ENCODE assay signal across 33 mouse cellular contexts in genomic region chr9:78010707-78011106, GRCm38 (mm10). TPM values are rescaled to one million over a fixed set of nuclear protein-coding genes. Genes with fewer than 3 reads are reported as not detected.
A peak's percentile ranks its signal among the peaks of the same experiment; 100 is the strongest.
DNase-seq lines count a peak whose midpoint lies in the region; ATAC-seq lines count a peak whose summit lies in the region.
"Had no signal": no experiment of that assay in that cellular context is flagged by ENCODE, and none has a peak within 500 bp of the region (broad histone marks: within the 10 kb centered on the region; RNA-seq: fewer than 3 reads in every experiment).

No protein-coding gene starts in this region.

- peak; percentile 67 for ATAC-seq in inflammation-experienced regulatory T-cells, adult 6 months
- no peak for ATAC-seq in kidney, embryonic 16.5 days (ENCODE audit: low FRiP score, low TSS enrichment)
- ATAC-seq: forebrain, embryonic 13.5 days had no signal

- H3K27ac ChIP-seq in kidney, embryonic 16.5 days (ENCODE audit: low read length): no peak overlapping the region
- H3K27ac ChIP-seq: embryonic facial prominence, embryonic 10.5 days; embryonic facial prominence, embryonic 15.5 days; forebrain, embryonic 13.5 days; heart, embryonic 10.5 days; hindbrain, embryonic 14.5 days; kidney, postnatal 0 days; liver, embryonic 14.5 days; macrophage; midbrain, embryonic 12.5 days; neural tube, embryonic 15.5 days had no signal

- H3K36me3 ChIP-seq in kidney, embryonic 16.5 days (ENCODE audit: insufficient read depth, low read length): no peaks in the 10 kb centered on the region
- H3K36me3 ChIP-seq: embryonic facial prominence, embryonic 10.5 days; embryonic facial prominence, embryonic 15.5 days; G1E; heart, embryonic 10.5 days; midbrain, embryonic 12.5 days; neural tube, embryonic 15.5 days had no signal

- H3K4me2 ChIP-seq in kidney, embryonic 16.5 days (replicated peaks; ENCODE audit: low read depth, low read length): no peak overlapping the region
- H3K4me2 ChIP-seq: embryonic facial prominence, embryonic 15.5 days; forebrain, embryonic 13.5 days; hindbrain, embryonic 14.5 days; midbrain, embryonic 12.5 days; neural tube, embryonic 15.5 days had no signal

- no peak overlapping the region for H3K4me3 ChIP-seq in kidney, embryonic 16.5 days (ENCODE audit: low read length)
- H3K4me3 ChIP-seq: embryonic facial prominence, embryonic 10.5 days; embryonic facial prominence, embryonic 15.5 days; forebrain, embryonic 13.5 days; heart, embryonic 10.5 days; midbrain, embryonic 12.5 days; neural tube, embryonic 15.5 days had no signal

- peak; percentile 3 for DNase-seq in thymus, postnatal 0 days (ENCODE audit: low spot score)
- DNase-seq in thymus, adult 18-20 months: no peak
- peak; percentile 69 for DNase-seq in T-cell, adult 2 months (ENCODE audit: low spot score)
- peak; percentile 18 to 21 for DNase-seq in natural killer cell, adult 2 months (ENCODE audit: low spot score in 2 of 2)
- no peak for DNase-seq in frontal cortex, postnatal 10 days (ENCODE audit: low spot score in 2 of 2)
- no peak for DNase-seq in layer of hippocampus, adult 9-11 months
- DNase-seq: adrenal gland, postnatal 14 days; cerebellum, adult 11-12 months; cerebellum, postnatal 10 days; gastrocnemius, postnatal 25 days; heart, adult 11 months; heart, postnatal 4 days; kidney, adult 2 months; kidney, postnatal 4 days; liver; lung, adult 2 months; lung, postnatal 10 days; right cerebral cortex, adult 18-20 months had no signal

- H3K27me3 ChIP-seq in kidney, embryonic 16.5 days (ENCODE audit: insufficient read depth, low read length): no peaks in the 10 kb centered on the region
- H3K27me3 ChIP-seq: embryonic facial prominence, embryonic 15.5 days; forebrain, embryonic 13.5 days; midbrain, embryonic 12.5 days; neural tube, embryonic 15.5 days had no signal

- WGBS in kidney, embryonic 16.5 days: 69% methylated on average over 10 of the region's 10 CpGs

- 0 out of 2 replicates have a peak, but pooled peaks cover 1% of the 10 kb centered on the region for H3K4me1 ChIP-seq in kidney, embryonic 16.5 days (ENCODE audit: insufficient read depth, low read length)
- H3K4me1 ChIP-seq: embryonic facial prominence, embryonic 10.5 days; forebrain, embryonic 13.5 days; midbrain, embryonic 12.5 days had no signal

- H3K9me3 ChIP-seq in kidney, embryonic 16.5 days (ENCODE audit: low read length): no peaks in the 10 kb centered on the region
- H3K9me3 ChIP-seq: embryonic facial prominence, embryonic 10.5 days; embryonic facial prominence, embryonic 15.5 days; forebrain, embryonic 13.5 days; G1E; heart, embryonic 10.5 days; midbrain, embryonic 12.5 days; neural tube, embryonic 15.5 days had no signal

- no peak overlapping the region for H3K9ac ChIP-seq in kidney, embryonic 16.5 days (replicated peaks; ENCODE audit: low read length)
- H3K9ac ChIP-seq: embryonic facial prominence, embryonic 15.5 days; forebrain, embryonic 13.5 days; hindbrain, embryonic 14.5 days; liver, embryonic 14.5 days; midbrain, embryonic 12.5 days; neural tube, embryonic 15.5 days had no signal

RNA-seq across cellular contexts. Expression of gene Gcm1, which starts 41.0 kb away (rescaled TPM):
- polyA plus RNA-seq in thymus, postnatal 0 days (2015; fragmentation: Nextera tagmentation; extraction: Ambion mirVana): 0.13 and 0.25 TPM in 2 replicates
- polyA plus RNA-seq in inflammation-experienced regulatory T-cells, adult 6 months (2017; shearing (Covaris generic)): not detected
- polyA plus RNA-seq in kidney, embryonic 16.5 days (2015; fragmentation: Nextera tagmentation; extraction: Ambion mirVana): 1.1 and 1.2 TPM in 2 replicates
- polyA plus RNA-seq: embryonic facial prominence, embryonic 15.5 days; forebrain, embryonic 13.5 days; G1E; heart, embryonic 10.5 days; hindbrain, embryonic 14.5 days; intestine, embryonic 14.5 days; liver, embryonic 14.5 days; lung, adult 2 months; macrophage; neural tube, embryonic 15.5 days; spleen, adult 2 months had no signal

Comparison
In these comparisons a context has a peak if more than half of its experiments do, and no peak if none do; other contexts are left out.
1. DNase-seq: peak in thymus, postnatal 0 days (single experiment), T-cell, adult 2 months (single experiment) and natural killer cell, adult 2 months (2 of 2); none in thymus, adult 18-20 months (0 of 2), frontal cortex, postnatal 10 days (0 of 2) and layer of hippocampus, adult 9-11 months (single experiment).